13 mouse cellular contexts compared by ENCODE assay signal in the genomic region with DNA sequence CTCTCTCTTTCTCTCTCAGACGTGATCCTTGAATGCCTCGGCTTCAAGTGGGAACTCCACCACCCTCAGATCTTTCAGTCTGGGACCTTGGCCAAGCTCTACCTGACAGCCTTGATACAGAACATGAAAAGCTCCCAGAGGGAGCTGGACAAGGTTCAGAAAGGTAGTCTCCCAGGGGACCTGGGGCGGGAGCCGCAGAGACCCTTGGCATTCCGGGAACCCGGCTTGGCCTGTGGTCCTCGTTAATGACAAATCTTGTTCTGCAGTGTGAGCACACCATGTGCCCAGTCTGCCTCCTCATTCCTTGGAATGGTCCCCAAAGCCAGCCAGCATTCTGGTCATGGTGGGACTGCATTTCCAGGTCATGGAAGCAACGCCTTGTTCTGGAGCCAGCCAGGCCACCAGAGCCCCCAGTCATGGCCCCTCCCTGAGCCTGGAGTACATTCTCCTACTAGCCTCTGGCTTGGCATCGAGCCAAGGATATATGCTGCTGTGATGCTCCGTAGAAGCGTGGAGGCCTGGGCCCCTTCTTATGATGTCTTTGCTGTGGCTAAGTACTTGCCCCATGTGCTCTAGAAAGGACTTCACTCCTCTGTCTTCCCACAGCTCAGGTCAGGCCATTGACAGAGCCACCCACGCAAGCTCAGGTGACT. TPM values are rescaled to one million over a fixed set of nuclear protein-coding genes. Genes with fewer than 3 reads are reported as not detected.
DNase-seq lines count a peak whose midpoint lies in the region; ATAC-seq and TF ChIP-seq lines count a peak whose summit lies in the region.
"Had no signal": no experiment of that assay in that cellular context is flagged by ENCODE, and none has a peak within 500 bp of the region (broad histone marks: within the 10 kb centered on the region; RNA-seq: fewer than 3 reads in every experiment).

No protein-coding gene starts in this region.

- peak overlapping the region; percentile 29; the same call in 1 of the 2 replicates for H3K27ac ChIP-seq in gastrocnemius, adult 2 months
- H3K27ac ChIP-seq in lung, embryonic 16.5 days (ENCODE audit: low read length) = peak overlapping the region; percentile 65
- no peak overlapping the region for H3K27ac ChIP-seq in lung, postnatal 0 days (ENCODE audit: low read length)
- H3K27ac ChIP-seq: hindbrain, embryonic 12.5 days had no signal

- DNase-seq in gastrocnemius, adult 2 months = no peak
- no peak for DNase-seq in gastrocnemius, postnatal 25 days
- DNase-seq in lung, postnatal 14 days = no peak
- DNase-seq in kidney, adult 8-10 months = peak; percentile 85 to 86
- peak; percentile 22 for DNase-seq in lung, postnatal 0 days (ENCODE audit: low spot score)
- no peak for DNase-seq in B cell, adult 2 months
- DNase-seq in embryo, embryonic 10 days (ENCODE audit: low spot score) = no peak
- DNase-seq: liver, postnatal 0 days; midbrain, embryonic 14.5 days; thymus, adult 2 months had no signal

- WGBS in lung, embryonic 16.5 days = 45% methylated on average over 12 of the region's 12 CpGs
- 45% methylated on average over 12 of the region's 12 CpGs for WGBS in lung, postnatal 0 days

- TF ChIP-seq EP300 in lung, postnatal 0 days (IDR thresholded peaks at IDR 0.05) = no peak

- no peak for TF ChIP-seq CTCF in gastrocnemius, adult 2 months (IDR thresholded peaks at IDR 0.05)
- TF ChIP-seq CTCF in lung, postnatal 0 days (IDR thresholded peaks at IDR 0.05) = no peak

- no peaks in the 10 kb centered on the region for H3K9me3 ChIP-seq in lung, embryonic 16.5 days (ENCODE audit: control insufficient read depth, low read length)
- no peaks in the 10 kb centered on the region for H3K9me3 ChIP-seq in lung, postnatal 0 days (ENCODE audit: low read length)
- H3K9me3 ChIP-seq: hindbrain, embryonic 12.5 days had no signal

- ATAC-seq in lung, embryonic 16.5 days (ENCODE audit: low read depth) = peak; percentile 82
- ATAC-seq in lung, postnatal 0 days = peak; percentile 52

- no peak overlapping the region for H3K4me2 ChIP-seq in lung, embryonic 16.5 days (ENCODE audit: low read depth, low read length)
- H3K4me2 ChIP-seq in lung, postnatal 0 days (replicated peaks; ENCODE audit: low read depth, low read length) = no peak overlapping the region
- H3K4me2 ChIP-seq: hindbrain, embryonic 12.5 days had no signal

- intact Hi-C loops in gastrocnemius, adult 2 months (cut with DNase I) = no loop called here

- no peak overlapping the region for H3K4me3 ChIP-seq in gastrocnemius, adult 2 months
- no peak overlapping the region for H3K4me3 ChIP-seq in lung, embryonic 16.5 days (ENCODE audit: low read length)
- H3K4me3 ChIP-seq in lung, postnatal 0 days (ENCODE audit: low read depth, low read length) = no peak overlapping the region
- H3K4me3 ChIP-seq: hindbrain, embryonic 12.5 days had no signal

- no peak overlapping the region for H3K9ac ChIP-seq in lung, embryonic 16.5 days (ENCODE audit: low read length)
- H3K9ac ChIP-seq in lung, postnatal 0 days (replicated peaks; ENCODE audit: low read depth) = no peak overlapping the region
- H3K9ac ChIP-seq: hindbrain, embryonic 12.5 days; liver, postnatal 0 days had no signal

- peaks cover 9% of the 10 kb centered on the region for H3K4me1 ChIP-seq in lung, embryonic 16.5 days (replicated peaks; ENCODE audit: control insufficient read depth, insufficient read depth, low read length)
- H3K4me1 ChIP-seq in lung, postnatal 0 days (ENCODE audit: insufficient read depth, low read depth, low read length) = no peaks in the 10 kb centered on the region
- H3K4me1 ChIP-seq: hindbrain, embryonic 12.5 days had no signal

- H3K27me3 ChIP-seq in lung, embryonic 16.5 days (ENCODE audit: control insufficient read depth, insufficient read depth, low read depth, low read length) = no peaks in the 10 kb centered on the region
- H3K27me3 ChIP-seq in lung, postnatal 0 days (replicated peaks; ENCODE audit: insufficient read depth, low read length) = no peaks in the 10 kb centered on the region
- H3K27me3 ChIP-seq: hindbrain, embryonic 12.5 days had no signal

- H3K36me3 ChIP-seq in lung, embryonic 16.5 days (ENCODE audit: control insufficient read depth, insufficient read depth, low read length) = no peaks in the 10 kb centered on the region
- H3K36me3 ChIP-seq in lung, postnatal 0 days (ENCODE audit: insufficient read depth, low read length) = no peaks in the 10 kb centered on the region
- H3K36me3 ChIP-seq: hindbrain, embryonic 12.5 days had no signal

RNA-seq across cellular contexts. Expression of a gene that starts 12.2 kb away (rescaled TPM):
- not detected for total RNA-seq in gastrocnemius, adult 2 months (2021)
- under 1 TPM in 1 of 2 experiments, not detected in 1; 0.24 TPM for total RNA-seq in gastrocnemius, postnatal 25 days (2021)
- 0.06 TPM in 1 of 2 replicates, not detected in the other for polyA plus RNA-seq in lung, embryonic 16.5 days (2015; fragmentation: Nextera tagmentation; extraction: Ambion mirVana)
- 0.08 TPM in 1 of 2 replicates, not detected in the other for polyA plus RNA-seq in lung, postnatal 0 days (2015; fragmentation: Nextera tagmentation; extraction: Ambion mirVana)
- polyA plus RNA-seq: hindbrain, embryonic 12.5 days; limb, embryonic 11.5 days; midbrain, embryonic 14.5 days had no signal

Comparison
In these comparisons a context has a peak if more than half of its experiments do, and no peak if none do; other contexts are left out.
1. DNase-seq: peak in kidney, adult 8-10 months (2 of 2) and lung, postnatal 0 days (single experiment); none in gastrocnemius, adult 2 months (single experiment), gastrocnemius, postnatal 25 days (single experiment), lung, postnatal 14 days (single experiment), B cell, adult 2 months (0 of 2) and embryo, embryonic 10 days (single experiment).